Mouse (Mus musculus): ENCODE data around the gene Kmt2c.
"Not testable (repeated sequence)": the region's sequence is repeated elsewhere in the genome, so short reads cannot be mapped to it uniquely, and the experiment has no call there.

Kmt2c gene

DNA sequence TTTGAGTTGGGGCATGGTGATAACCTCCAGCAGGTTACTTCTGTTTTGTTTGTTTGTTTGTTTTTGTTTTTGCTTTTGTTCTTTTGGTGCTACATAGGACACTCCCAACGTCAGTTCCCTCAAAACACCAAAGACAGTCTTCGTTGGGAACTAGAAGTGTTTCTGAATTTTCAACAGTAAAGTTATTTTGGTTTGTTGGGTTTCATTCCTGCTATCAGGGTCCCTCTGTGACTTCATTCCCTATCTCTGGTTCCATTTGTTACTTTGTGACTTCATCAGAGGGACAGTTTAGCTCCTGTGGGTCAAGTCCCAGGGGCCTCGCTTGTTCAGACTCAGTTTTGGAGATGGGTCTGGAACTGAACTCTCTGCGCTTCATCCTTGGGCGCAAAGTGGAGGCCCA is 17.2 kb upstream of the Kmt2c start, which contains the start of gene Cct8l1:
Gene Cct8l1, plus strand, starts transcription at position 301 of the 400 bp plus-strand sequence.
- DNase-seq (ENCODE audit: low spot score), result no peak

DNA sequence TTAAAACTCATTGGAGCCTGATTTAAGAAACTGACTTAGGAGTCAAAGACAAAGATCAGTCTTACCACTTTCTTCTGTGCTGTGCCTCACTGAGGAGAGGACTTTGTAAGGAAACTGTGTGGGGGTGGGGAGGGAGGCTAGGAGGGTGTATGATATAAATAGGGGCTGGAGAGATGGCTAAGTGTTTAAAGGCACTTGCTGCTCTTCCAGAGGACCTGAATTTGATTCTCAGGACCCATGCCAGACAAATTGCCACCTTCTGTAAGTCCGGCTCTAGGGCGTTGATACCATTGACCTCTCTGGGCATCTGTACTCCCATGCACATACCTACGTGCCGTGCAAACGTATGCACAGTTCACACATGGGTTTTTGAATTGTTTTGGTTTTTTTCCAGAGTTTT is 7.5 kb upstream of the Kmt2c start:
- DNase-seq (ENCODE audit: low spot score), result no peak

DNA sequence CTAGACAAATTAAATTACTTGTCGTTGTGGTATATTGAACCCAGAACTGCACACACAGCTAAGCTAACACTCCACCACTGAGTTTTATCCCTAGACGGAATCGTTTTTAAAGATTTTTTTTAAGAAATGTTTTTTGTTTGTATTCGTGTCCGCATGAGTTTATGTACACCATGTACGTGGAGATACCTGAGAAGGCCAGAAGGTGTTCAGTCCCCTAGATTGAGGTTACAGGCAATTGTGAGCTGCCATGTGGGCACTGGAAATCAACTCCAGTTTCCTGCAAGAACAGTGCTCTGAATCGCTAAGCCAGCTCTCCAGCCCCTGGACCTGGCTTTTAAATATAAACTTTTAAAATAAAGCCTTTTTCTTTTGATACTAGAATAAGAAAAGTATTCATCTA is 2.1 kb upstream of the Kmt2c start:
- DNase-seq (ENCODE audit: low spot score), result no peak

DNA sequence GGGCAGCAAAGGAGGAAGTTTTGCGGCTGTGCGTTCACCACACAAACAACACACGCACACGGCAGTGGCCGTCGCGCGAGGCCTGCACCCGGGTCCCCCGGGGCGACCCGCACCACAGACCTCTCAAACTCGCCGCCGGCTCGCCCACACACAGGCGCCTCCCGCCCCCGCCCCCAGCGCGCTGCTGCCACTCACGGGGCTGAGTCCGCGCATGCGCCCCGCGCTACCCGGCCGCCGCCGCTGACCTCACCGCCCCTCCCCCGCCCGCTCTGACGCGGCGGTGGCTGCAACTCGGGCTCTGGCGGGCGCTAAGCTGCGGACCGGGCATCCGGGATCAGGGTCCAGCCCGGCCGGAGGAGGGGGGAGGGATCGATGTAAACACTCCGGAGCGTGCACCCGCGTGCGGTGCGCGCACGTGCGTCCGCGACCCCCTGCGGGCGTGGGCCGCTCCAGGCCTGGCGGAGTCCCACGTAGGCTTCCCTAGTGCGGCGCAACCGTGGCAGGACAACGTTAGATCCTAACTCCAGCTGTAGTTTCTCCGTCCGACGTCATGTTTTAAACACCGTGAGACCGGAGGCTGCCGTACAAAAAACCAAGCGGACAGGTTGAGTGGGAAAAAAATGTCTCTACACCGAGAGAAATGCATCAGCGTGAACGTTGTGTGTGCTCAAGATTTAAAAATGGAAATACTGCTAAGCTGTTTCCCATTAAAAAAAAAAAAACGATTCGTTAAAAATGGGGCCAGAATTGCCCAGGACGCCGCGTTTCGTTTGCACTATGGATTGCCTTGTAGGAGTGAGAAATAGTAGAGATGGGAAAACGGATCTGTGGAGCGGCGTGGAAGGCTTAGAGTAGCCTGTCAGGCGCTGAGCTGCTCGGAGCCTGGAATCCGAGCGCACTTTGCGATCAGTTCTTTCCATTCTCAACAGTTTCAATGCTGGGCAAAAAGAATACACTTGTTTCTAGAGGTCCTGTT is 1.1 kb upstream of the Kmt2c start:
- peak; percentile 99 for DNase-seq (ENCODE audit: low spot score)

DNA sequence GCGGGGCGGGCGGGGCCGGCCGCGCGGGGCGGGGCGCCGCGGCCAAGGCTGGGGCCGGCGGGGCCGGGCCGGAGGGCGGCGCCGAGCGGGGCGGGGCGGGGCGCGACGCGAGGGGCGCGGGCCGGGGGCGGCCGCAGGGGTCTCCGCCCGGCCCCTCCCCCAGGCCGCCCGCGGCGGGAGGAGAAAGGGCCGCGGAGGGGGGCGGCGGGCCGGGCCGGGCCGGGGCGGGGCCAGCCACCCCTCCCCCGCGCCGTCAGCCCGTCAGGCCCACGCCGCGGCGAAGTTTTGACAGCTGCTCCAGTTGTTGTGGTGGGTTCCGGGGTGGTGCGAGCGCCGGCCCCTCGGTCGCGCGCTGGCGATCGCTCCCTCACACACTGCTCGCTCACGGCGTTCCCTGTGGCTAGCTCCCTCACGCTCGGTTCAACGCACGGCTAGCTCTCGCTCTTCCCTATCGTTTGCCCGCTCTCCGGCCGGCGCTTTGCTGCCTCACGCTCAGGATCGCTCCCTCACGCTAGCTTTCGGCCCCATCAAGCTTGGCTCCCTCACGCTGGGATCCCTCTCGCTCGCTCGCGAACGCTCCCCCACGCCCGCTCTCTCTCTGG is 339 bp upstream of the Kmt2c start:
- peak; percentile 74 for DNase-seq (ENCODE audit: low spot score)

DNA sequence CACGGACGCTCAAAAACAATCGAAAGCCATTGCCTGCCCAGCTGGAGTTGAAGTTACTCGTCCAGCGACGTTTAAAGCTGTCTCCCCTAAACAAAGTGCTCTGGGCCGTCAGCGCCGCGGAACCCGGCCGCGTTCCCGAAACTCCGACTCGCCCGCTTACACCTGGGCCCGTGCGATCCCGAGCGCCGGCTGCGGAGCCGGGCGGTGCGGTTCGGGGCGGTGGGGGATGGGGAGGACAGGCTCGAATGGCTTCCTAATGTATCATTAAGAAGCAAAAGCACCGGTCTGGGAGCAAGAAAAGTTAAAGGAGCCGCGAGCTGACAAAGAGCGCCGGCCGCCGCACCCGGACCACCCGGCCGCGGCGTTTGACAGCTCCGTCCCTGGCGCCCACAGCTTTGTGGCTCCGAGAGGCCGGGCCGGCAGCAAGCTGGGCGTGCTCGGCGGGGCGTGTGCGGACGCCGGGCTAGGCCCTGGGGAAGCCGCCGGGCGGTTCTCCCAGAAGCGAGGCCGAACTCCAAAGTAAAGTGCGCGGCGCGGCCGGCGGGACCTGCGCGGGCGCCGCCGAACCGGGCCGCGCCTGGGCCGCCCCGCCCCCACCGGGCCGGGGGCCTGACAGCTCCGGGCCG is 750 bp downstream of the Kmt2c start:
- DNase-seq (ENCODE audit: low spot score), result peak; percentile 51

DNA sequence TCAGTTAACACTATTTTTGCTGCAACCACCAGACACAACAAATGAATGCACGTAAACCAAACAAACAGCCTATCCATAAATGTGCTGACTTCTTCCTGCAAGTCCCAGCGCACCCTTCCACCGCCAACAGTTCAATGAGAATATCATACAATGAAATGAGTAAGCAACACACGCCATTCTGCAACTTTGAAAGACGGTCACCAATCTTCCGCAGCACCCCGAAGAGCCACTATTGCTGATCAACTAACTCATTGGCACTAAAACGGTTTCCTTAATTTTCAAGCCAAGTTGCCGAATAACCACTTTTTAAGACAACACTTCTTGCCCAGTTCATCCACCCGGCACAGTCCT is 1.2 kb downstream of the Kmt2c start:
- no peak for DNase-seq (ENCODE audit: low spot score)

DNA sequence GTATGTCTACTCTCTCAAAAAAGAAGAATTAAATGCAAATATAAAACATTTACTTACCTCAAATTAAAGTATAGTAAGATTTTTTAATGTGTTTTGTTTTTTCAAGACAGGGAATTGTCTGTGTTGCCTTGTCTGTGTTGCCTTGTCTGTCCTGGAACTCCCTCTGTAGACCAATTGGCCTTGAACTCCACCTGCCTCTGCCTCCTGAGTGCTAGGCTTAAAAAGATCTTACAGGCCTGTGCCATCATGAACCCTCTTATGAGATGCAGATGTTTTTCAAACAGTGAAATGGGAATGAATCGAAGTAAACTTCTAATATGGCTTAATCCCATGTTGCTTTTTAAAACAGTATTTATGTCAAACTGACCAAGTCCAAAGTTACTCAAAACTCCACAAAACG is 1.9 kb downstream of the Kmt2c start:
- no peak for DNase-seq (ENCODE audit: low spot score)

DNA sequence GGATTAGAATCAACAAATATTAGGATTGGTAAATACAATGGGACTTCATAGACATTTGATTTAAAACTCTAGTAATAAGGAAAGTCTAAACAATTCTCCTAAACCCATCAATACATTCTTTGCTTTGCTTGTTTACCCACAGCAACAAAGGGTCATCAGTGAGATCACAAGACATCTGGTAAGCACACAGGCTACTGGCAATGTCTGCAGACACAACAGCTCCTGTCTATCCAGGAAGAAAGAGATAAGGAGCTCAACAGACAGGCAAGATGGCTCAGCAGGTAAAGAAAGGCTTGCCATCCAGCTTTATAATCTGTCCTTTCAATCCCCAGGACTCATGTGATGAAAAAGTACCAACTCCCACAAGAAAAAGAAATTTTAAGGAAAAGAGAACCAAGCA is 19.7 kb downstream of the Kmt2c start:
- no peak for DNase-seq (ENCODE audit: low spot score)

DNA sequence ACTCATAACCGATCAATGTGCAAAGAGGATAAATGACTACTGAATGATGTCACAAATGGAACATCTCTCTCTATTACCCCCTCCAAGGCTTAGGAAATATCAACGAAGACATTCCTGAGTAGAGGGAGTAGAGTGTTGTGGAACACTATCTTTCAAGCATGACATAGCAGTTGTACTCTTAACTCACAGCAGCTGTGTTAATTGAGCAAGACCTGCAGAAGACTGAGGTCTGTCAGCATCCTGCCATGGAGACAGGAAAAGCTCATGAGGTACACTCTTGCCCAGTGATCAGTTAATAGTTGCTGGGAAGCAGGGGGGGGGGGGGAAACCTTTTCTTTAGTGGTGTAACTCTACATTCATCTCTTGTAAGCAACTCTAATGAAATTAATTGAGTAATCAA is 22.8 kb downstream of the Kmt2c start:
- DNase-seq (ENCODE audit: low spot score), result no peak

DNA sequence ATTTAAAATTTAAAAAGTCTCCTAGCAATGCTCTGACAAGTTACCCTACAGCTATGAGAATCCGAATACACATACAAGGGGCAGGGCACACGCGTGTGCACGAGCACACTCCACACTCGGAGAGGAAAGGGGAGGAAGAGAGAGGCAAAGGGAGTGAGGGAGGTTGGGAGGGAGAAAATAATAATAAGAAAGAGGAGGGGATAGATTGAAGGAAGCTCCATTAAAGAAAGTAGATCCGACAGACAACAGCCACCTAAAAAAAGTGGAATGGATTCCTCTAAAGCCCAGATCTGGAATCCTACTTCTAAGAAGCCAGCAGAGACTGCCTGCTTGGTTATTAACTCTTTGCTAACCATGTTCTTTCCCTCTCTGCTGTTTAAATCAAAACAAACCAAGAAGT is 26.5 kb downstream of the Kmt2c start:
- no peak for DNase-seq (ENCODE audit: low spot score)

DNA sequence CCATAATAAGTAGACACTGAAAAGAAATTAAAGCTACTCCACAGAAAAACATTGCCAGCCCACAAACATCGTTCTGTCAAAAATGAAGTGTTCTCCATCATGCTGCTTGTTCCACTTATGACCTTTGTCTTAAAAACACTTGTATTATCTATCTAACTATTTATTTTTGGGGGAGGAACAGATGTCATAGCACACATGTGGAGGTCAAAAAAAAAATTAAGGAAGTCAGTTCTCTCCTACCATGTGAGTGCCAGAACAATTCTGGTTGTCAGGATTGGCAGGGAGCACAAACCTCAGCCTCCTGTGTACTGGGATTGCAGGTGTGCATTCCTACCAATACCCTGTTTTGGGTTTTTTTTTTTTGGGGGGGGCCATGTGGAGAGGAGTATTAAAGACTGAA is 36.6 kb downstream of the Kmt2c start:
- no peak for DNase-seq (ENCODE audit: low spot score)

DNA sequence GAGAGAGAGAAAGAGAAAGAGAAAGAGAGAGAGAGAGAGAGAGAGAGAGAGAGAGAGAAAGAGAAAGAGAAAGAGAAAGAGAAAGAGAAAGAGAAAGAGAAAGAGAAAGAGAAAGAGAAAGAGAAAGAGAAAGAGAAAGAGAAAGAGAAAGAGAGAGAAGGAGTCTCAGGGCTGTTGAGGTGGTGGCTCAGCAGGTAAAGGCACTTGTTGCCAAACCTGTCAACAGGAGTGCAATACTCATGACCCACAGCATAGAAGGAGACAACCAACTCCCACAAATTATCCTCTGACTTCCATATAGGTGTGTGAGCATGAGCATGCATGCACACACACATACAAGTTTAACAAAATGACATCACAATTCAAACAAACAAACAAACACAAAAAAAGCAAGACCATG is 43.2 kb downstream of the Kmt2c start:
- DNase-seq (ENCODE audit: low spot score), result not testable (repeated sequence)

DNA sequence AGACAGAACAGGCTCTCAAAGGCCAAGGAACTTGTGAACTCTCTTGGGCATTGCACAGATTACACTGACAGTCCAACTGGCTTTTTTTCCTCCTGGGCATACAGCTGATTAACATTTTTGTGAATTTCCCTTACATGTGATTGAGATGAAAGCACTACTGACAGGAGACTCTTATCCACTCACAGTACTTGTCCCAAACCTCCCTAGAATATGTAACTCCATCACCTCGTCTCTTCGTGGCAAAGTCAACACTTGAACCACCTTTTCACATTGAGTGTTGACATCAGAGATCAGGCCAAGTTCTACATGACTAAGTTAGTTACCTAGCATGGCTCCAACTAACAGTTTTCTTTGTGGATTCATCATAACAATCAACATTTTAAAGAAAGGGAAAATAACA is 45.9 kb downstream of the Kmt2c start:
- DNase-seq (ENCODE audit: low spot score), result no peak

DNA sequence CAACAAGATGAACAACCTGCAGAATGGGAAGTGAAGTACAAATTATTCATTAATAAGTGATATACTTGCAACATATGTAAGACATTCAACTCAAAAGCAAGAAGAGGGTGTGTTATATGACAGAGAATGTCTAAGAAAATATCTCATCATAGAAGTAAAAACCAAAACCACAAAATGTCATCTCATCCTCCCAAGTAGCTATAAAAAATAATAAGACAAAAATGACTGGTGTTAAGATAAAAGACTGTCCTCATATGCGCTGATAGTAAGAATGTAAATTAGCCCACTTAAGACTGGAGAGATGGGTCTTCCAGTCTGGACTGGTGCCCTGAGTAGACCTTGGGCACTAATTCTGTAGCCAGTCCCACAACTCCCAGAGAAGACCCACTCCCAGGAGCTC is 61.1 kb downstream of the Kmt2c start:
- DNase-seq (ENCODE audit: low spot score), result no peak

DNA sequence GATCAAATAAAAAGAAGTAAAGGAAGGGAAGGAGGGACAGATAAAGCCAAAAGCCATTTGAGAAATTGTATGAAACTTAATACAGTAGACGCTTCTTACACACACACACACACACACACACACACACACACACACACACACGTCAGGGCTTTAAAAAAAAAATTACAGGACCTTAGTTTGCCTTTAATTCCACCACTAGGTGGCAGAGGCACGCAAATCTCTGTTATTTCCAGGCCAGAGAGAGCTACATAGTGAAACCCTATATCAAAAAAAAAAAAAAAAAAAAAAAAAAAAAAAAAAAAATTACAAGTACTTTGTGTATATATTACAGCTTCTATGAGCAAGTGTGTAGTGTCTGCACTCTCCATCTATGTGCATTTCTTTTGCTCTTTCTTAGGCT is 62.5 kb downstream of the Kmt2c start:
- peak; percentile 16 for DNase-seq (ENCODE audit: low spot score)

DNA sequence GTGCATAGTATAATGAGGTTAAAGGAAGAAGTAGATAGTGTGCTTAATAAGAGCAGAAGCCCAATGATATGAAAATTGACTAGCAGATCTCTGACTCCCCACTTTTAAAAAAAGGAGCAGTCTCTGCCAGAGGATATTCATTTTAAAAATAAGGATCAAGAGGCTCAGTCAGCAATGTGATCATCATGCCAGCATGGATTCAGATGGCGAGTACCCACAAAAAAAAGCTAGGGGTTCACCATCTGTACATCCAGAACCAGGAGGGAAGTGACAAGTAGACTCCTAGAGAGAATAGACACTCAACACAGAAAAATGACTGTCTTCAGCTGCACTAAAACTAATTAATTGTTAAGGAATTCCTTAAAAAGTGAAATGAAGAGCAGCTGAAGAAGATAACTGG is 76.0 kb downstream of the Kmt2c start:
- no peak for DNase-seq (ENCODE audit: low spot score)

DNA sequence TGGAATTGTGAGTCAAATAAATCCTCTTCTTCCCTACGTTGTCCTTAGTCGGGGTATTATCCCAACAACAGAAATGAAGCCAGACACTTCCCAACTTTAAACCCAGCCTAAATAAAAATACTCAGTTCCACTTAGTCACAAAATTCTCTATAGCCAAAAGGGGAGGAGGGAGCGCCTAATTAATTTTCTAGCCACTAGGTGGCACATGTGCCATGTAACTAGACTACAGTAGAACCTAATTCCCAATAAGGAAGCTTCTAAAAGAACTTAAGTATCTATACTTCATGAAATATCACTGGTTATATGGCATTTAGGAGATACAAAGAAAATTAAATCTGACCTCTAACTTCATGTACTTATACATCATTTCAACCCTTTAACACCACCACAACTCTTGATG is 78.0 kb downstream of the Kmt2c start:
- DNase-seq (ENCODE audit: low spot score), result peak; percentile 57

DNA sequence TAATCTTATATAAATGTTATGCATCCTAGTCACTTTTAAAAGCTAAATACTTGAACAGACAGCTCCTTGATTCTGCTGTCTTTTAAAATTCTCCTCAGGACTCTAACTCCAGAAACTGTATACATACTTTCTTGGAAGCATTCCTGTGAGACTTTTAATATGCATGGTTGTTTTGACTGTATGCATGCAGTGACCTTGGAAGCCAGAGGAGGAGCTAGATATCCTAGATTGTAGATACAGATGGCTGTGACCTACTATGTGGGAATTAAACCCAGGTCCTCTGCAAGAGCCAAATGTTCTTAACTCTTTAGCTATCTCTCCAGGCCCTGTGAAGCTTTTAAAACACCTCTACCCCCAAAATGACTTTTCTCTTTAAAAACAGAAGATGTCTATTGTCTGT is 83.2 kb downstream of the Kmt2c start:
- DNase-seq (ENCODE audit: low spot score), result no peak

DNA sequence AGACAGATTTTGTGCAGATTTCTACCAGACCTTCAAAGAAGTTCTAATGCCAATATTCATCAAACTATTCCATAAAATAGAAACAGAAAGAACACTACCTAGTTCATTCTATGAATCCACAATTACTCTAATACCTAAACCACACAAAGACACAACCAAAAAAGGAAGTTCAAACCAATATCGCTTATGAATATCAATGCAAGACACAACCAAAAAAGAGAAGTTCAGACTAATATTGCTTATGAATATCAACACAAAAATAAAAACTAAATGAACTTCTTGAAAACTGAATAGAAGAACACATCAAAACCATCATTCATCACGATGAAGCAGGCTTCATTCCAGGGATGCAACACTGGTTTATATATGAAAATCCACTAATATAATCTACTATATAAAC is 101.9 kb downstream of the Kmt2c start:
- no peak for DNase-seq (ENCODE audit: low spot score)

DNA sequence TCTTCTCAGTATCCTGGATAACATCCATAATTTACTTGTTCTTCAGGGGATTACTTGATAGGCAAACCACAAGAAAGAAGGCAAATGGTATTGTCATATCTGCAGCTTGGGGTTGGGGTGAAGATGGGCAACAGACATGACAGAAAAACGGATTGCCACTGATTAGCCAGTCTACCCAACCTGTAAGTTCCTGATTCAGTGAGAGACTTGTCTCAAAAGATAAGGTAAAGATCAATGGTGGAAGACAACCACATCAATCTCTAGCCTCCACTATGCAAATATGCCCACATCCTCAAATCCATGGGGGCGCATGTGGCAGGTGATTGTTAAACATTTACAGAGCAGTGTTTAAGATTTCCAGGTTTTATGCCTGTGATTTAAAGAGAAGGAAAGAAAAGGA is 105.9 kb downstream of the Kmt2c start:
- DNase-seq (ENCODE audit: low spot score), result no peak

DNA sequence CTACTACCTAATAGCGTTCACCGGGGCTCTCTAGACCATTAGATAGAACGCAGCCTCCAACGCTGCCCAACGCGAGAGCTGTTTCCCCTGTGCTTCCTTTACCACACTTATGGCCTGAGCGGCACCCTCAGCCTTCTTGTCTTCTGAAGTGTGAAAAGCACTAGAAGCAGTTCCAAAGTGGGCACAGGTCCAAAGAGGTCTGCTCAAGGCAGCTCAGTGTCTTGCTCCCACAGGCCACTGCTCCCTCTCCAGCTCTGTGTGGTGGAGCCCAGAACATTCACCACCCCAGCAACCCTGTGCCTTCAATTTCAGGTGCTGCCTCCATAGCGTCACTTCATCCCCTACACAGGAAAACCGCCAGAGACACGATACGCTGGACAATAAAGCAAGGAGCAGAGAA is 115.0 kb downstream of the Kmt2c start:
- no peak for DNase-seq (ENCODE audit: low spot score)

DNA sequence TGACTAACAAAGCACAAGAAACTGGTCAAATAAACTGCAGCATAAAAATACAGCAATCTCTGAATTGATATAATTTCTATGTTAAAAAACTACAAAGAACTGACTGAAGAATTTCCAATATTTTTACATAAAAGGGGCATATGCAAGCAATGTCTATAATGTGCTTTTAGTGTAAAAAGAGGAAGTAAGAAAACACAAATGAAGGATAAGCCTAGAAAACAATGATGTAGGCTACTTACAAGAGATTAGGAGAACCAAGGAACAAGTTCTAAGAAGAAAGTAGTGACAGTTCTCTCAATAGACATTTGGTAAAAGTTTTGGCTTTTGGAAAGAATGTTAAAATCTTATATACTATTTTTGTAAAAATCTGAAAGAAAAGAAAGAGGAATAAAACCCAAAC is 119.4 kb downstream of the Kmt2c start:
- no peak for DNase-seq (ENCODE audit: low spot score)
